Mouse (Mus musculus) MEL-GATA-1-ER (cell line): ENCODE data around the gene Sec14l2.
A peak's percentile ranks its signal among the peaks of the same experiment; 100 is the strongest.
"Not testable (repeated sequence)": the region's sequence is repeated elsewhere in the genome, so short reads cannot be mapped to it uniquely, and the experiment has no call there.

Source experiments
- DNase-seq: peaks from one replicate; pipeline ENCODE4 v3.0.0-alpha.2; 2012; ENCODE audit warnings: low read depth; ENCODE audit errors: extremely low read depth

Sec14l2 gene

GRCm38 (mm10) chr11:4133450-4133849 lies 10.2 kb upstream of the Sec14l2 start:
- no peak for DNase-seq

- not testable (repeated sequence) for DNase-seq
Observed at GRCm38 (mm10) chr11:4128461-4128860, 5.2 kb upstream of the Sec14l2 start.

GRCm38 (mm10) chr11:4127059-4127458 lies 3.8 kb upstream of the Sec14l2 start:
- no peak for DNase-seq

GRCm38 (mm10) chr11:4123922-4124321 lies 707 bp upstream of the Sec14l2 start:
- DNase-seq: peak; percentile 60

- no peak for DNase-seq
Observed at GRCm38 (mm10) chr11:4122226-4122625, 989 bp downstream of the Sec14l2 start.

GRCm38 (mm10) chr11:4121691-4122090 lies 1.5 kb downstream of the Sec14l2 start:
- no peak for DNase-seq

- DNase-seq: no peak
Observed at GRCm38 (mm10) chr11:4119635-4120034, 3.6 kb downstream of the Sec14l2 start.

- no peak for DNase-seq
Observed at GRCm38 (mm10) chr11:4118081-4118921, 4.9 kb downstream of the Sec14l2 start.

GRCm38 (mm10) chr11:4117372-4118071 lies 5.7 kb downstream of the Sec14l2 start:
- DNase-seq: no peak

GRCm38 (mm10) chr11:4116458-4117141 lies 6.6 kb downstream of the Sec14l2 start:
- no peak for DNase-seq

- no peak for DNase-seq
Observed at GRCm38 (mm10) chr11:4115407-4115806, 7.8 kb downstream of the Sec14l2 start.

- DNase-seq: not testable (repeated sequence)
Observed at GRCm38 (mm10) chr11:4114541-4114940, 8.7 kb downstream of the Sec14l2 start.

GRCm38 (mm10) chr11:4113970-4114369 lies 9.2 kb downstream of the Sec14l2 start:
- no peak for DNase-seq

- DNase-seq: no peak
Observed at GRCm38 (mm10) chr11:4113496-4113895, 9.7 kb downstream of the Sec14l2 start.

- DNase-seq: no peak
Observed at GRCm38 (mm10) chr11:4112861-4113260, 10.4 kb downstream of the Sec14l2 start.

GRCm38 (mm10) chr11:4112033-4112432 lies 11.2 kb downstream of the Sec14l2 start:
- no peak for DNase-seq

GRCm38 (mm10) chr11:4108691-4109090 lies 14.5 kb downstream of the Sec14l2 start:
- no peak for DNase-seq

- DNase-seq: not testable (repeated sequence)
Observed at GRCm38 (mm10) chr11:4107901-4108300, 15.3 kb downstream of the Sec14l2 start.

GRCm38 (mm10) chr11:4105444-4105843 lies 17.8 kb downstream of the Sec14l2 start:
- DNase-seq: no peak

- DNase-seq: no peak
Observed at GRCm38 (mm10) chr11:4104989-4105388, 18.2 kb downstream of the Sec14l2 start.

- no peak for DNase-seq
Observed at GRCm38 (mm10) chr11:4103522-4103921, 19.7 kb downstream of the Sec14l2 start.

GRCm38 (mm10) chr11:4101851-4102250 lies 21.4 kb downstream of the Sec14l2 start:
- no peak for DNase-seq
